Mouse (Mus musculus) ovary, adult 18-20 months (tissue): ENCODE results near the gene Pfkp.

Source experiments
- DNase-seq: peaks from one replicate; pipeline ENCODE4 v3.0.0; 2022; ENCODE audit warnings: low spot score, mixed read lengths

Gene Pfkp

GRCm38 (mm10) chr13:6636976-6637375 is 11.6 kb downstream of the Pfkp start:
- DNase-seq: no peak

DNA sequence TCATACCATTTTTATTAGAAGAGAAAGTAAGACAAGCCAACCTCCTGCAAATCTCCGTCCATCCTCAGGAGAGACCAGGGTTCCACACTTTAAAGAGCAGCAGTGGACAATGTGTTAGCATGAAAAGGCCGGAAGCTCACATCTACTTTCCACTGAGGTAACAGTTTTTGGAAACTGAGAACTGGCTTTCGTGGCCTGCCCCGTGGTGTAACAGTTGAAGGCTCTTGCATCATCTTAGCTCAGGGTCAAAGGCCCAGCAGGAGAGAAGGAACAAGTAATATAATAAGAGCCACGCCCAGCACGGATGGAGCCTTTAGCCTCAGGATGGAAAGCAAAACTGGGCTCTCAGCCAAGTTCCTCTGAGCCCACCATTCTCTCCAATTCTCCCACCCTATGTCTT is 12.1 kb downstream of the Pfkp start:
- no peak for DNase-seq

GRCm38 (mm10) chr13:6635138-6636076 is 13.2 kb downstream of the Pfkp start:
- DNase-seq: no peak

DNA sequence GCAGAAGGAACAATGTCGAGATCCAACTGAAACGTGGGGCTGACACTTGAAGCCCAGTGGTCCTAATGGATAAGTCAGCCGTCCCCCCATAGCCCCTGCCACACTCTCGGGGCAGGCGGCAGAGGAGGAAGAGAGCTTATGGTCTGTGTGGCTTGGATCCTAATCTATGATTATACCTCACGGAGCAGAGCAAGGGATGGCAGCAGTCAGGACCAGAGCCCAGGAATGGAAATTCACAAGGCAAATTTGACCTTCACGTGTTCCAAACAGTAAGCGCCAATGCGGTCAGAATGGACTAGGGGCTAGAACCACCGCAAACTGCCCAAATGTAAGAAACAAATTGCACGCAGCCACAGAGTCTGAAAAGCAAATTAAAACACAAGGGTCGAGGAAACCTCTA is 14.5 kb downstream of the Pfkp start:
- no peak for DNase-seq

- DNase-seq: no peak
Observed at GRCm38 (mm10) chr13:6633524-6633923, 15.1 kb downstream of the Pfkp start.

- DNase-seq: no peak
Observed at GRCm38 (mm10) chr13:6632935-6633334, 15.6 kb downstream of the Pfkp start.

DNA sequence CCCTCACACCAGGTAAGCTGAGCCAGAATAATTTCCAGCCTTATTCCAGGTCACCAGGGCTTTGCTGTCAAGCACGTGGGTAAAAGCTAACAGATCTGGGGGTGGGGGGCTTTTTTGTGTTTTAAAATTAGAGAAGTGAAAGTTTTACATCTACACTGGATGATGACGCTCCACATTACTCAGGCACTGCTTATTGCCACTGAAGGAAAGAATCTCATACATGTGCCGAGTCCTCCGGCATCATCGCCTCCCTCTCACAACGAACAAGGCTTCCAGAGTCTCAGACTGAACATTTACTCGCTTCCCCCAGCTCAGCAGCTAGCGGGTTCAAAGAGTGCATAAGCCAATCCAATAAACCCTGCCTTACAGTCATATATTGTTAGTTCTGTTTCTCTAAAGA is 16.1 kb downstream of the Pfkp start:
- DNase-seq: no peak

- DNase-seq: no peak
Observed at GRCm38 (mm10) chr13:6631772-6632510, 16.6 kb downstream of the Pfkp start.

- DNase-seq: no peak
Observed at GRCm38 (mm10) chr13:6630660-6631059, 17.9 kb downstream of the Pfkp start.

GRCm38 (mm10) chr13:6629927-6630326 is 18.6 kb downstream of the Pfkp start:
- DNase-seq: no peak

- DNase-seq: no peak
Observed at GRCm38 (mm10) chr13:6628998-6629764, 19.4 kb downstream of the Pfkp start.

GRCm38 (mm10) chr13:6628261-6628660 is 20.3 kb downstream of the Pfkp start:
- DNase-seq: no peak

- DNase-seq: no peak
Observed at GRCm38 (mm10) chr13:6627352-6627751, 21.2 kb downstream of the Pfkp start.

GRCm38 (mm10) chr13:6626508-6627114 is 22.0 kb downstream of the Pfkp start:
- DNase-seq: no peak

GRCm38 (mm10) chr13:6625942-6626341 is 22.6 kb downstream of the Pfkp start:
- no peak for DNase-seq

- no peak for DNase-seq
Observed at GRCm38 (mm10) chr13:6624604-6625003, 24.0 kb downstream of the Pfkp start.

DNA sequence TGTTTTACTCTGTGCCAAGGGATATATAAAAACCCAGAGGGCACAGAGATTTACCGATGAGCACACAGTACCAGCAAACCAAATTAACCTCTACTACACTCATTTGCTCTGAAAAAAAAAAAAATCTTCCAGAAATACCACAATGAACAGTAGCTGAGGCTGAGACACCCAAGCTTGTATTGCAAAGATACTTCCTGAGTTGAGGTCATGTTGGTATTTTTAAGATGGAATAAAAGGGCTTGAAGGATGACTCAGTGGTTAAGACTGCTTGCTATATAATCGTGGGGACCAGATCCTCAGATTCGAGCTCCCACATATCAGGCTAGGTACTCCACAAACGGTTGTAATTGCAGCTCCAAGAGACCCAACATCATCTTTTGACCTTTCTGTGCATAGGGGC is 24.5 kb downstream of the Pfkp start:
- DNase-seq: no peak

- no peak for DNase-seq
Observed at GRCm38 (mm10) chr13:6621831-6622230, 26.7 kb downstream of the Pfkp start.

DNA sequence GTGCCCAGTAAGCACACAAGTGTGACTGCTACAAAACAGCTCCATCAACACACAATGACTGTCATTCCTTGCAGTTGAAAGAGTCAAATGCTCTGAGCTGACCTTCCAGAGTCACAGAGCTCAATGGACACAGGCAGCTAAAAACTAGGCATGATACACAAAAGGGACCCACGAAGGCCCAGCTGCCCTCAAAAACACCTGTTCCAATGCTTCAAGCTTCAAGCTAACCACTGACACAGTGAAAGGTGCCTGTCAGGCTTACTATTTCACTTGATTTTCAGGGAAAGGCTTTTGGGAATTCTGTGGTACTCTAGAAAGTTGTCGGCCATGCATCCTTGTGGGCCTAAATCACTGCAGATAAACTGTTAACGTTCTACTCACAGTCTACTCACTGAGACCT is 28.3 kb downstream of the Pfkp start:
- no peak for DNase-seq

- DNase-seq: no peak
Observed at GRCm38 (mm10) chr13:6618711-6619110, 29.9 kb downstream of the Pfkp start.

DNA sequence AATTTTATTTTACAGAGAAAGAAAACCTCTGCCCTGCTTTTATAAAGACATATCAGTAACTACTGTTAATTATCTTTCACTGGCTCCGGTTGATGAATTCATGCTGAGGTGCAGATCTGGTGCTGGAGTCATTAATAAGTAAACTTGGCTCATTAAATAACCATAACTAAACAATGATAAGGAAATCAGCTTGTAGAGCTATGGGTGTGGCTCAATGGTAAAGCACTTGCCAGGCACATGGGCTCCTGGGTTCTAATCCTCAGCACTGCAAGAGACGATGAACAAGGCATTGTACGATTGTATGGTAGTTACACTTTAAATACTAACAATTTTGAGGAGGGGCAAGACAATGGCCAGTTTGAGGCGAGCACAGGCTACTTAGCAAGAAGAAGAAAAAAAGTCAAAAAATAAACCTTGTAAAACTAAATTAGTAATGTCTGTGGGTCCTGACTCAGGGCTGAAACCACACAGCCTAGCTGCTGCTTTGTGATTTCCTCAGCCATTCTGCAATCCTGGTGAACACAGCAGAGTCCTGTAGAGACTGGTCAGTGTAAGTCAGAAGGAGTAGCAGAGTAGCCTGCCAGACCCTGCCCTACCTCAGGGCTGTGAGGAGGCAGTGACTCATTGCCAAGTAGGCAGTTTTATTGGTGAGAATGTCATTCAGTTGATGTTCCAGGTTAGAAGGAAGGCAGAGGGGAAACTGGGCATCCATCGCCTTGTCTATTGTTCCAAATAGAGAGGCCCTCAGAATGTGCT is 34.7 kb downstream of the Pfkp start:
- DNase-seq: no peak
